Mouse (Mus musculus): ENCODE data around the gene Mtus2.

Gene Mtus2

DNA sequence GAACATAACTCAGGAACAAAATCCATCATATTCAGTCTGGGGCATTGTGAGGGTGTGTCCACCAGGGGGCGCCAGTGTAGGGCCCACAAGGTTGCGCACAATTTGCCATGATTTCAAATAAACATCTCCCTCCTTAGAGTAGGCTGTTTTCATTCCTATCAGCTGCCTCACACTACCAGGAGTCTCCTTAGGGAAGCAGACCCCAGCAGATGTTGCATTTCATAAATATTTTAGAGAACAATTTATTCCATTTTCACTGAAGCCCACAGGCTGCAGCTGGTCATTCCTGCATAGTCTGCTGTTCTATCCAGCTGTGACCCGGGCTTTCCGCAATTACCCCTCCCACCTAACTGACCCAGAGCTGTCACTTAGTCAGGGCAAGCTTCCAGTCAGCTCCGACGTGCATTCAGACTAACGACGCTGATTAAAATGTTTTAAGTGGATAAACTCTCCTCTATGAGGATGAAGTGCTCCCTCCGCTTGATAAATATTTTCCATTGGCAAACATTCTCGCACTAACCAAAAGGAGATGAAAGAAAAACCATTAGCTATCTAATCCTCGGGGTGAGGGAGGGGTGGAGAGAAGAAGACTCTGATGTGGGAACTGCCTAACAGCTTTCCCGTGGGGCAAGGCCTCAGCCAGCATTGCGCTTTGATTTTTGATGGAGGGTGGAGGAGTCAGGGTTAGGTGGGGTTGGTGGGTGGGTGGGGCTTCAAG is 223.6 kb downstream of the Mtus2 start:
- DNase-seq (ENCODE audit: low read depth in 1 of 2, low spot score in 2 of 2): no peak

DNA sequence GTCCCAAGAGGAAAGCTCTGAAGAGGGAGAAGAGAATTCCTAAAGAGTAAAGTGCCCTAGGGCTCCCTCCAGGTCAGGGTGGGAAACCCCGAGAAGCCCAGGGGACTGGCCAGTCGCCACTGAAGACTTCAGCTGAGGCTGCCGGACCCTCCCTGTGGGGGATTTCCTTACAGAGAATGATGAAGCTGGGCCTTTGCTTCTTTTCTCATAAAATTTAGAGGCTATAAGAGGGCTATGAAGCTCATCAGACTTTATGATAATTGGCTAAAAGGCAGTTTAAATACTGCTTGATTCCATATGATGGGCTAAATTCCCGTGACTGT is 224.1 kb downstream of the Mtus2 start:
- DNase-seq (ENCODE audit: low read depth in 1 of 2, low spot score in 2 of 2): no peak

DNA sequence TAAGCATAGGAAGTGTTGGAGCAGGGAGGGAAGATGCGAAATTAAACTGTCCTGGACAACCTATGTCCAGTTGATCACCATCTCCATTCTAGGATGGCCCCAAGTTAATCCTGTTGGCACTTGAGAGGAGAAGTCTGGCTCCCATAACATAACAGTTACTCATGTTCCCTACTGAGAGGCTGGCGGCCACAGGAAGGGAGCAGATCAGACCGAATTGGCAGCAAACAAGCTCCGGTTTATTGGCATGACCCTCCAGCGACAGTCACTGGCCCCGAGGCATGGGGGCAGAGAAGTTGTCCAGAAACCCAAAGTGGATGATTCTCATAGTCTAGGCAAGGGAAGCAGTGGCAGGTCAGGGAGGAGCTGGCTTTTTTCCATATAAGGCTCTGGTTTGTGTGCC is 224.8 kb downstream of the Mtus2 start:
- no peak for DNase-seq (ENCODE audit: low read depth in 1 of 2, low spot score in 2 of 2)

DNA sequence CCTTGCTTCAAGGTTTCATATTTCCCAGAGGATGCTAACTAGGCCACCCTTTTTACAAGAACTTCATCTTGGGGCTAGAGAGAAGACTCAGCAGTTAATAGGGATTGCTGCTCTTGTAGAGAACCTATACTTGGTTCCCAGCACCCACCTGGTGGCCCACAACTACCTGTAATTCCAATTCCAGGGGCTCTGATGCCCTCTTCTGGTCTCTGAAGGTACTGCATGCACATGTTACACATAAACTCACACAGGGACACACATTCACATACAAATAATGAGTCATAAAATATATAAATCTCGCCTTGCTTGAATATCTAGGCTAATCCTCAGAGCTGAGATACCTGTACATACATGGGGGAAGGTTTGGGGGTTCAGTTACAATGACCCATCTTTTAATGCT is 228.8 kb downstream of the Mtus2 start:
- no peak for DNase-seq (ENCODE audit: low read depth in 1 of 2, low spot score in 2 of 2)

DNA sequence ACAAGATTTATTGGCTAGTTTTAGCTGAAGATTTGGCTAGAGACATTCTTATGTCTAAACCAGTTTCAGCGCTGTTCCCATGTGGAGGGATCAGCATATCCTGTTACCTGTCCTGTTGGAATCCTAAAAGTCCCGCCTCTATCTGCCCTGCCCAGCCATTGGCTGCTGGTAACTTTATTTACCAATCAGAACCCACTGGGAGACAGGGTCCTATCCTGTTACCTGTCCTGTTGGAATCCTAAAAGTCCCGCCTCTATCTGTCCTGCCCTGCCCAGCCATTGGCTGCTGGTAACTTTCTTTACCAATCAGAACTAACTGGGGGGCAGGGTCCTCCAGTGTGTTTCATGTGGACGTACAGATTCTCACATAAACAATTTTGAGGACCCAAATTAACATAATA is 234.3 kb downstream of the Mtus2 start:
- no peak for DNase-seq (ENCODE audit: low read depth in 1 of 2, low spot score in 2 of 2)

DNA sequence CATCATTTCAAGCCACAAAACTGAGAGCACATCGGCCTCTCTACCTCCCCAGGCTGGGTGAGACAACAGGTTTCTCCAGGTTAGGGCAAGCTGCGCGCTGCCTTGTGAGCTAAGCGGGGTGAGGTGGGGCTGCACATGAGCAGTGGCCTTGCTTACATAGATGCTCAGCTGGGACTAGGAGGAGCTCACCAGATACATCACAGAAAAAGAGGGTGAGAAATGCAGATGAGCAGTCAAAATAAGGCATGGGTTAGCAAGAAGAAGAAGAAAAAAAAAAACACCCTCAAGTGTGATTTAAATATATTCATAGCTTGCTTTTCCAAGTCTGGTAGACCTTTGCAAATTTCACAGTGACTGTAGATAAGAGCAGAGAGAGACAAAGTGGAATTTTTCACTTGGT is 254.7 kb downstream of the Mtus2 start:
- DNase-seq (ENCODE audit: low read depth in 1 of 2, low spot score in 2 of 2): no peak

DNA sequence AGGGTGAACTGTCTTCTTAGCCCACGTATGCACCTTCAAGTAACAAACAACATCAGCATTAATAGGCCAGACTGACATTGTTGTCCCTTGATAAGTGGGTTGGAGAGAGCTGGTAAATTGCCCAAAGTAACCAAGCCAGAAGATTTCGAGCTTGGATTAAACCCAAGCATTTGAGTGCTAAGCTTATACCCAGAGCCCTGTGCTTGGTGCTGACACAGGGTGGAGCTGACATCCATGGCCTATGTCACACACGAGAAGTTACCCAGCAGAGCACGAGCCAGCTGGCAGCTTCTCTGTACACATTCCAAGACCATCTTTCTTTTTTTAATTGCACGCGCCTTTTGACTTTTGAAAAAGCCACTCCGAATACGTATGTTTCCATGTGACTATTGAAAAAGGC is 259.7 kb downstream of the Mtus2 start:
- DNase-seq (ENCODE audit: low read depth in 1 of 2, low spot score in 2 of 2): no peak

DNA sequence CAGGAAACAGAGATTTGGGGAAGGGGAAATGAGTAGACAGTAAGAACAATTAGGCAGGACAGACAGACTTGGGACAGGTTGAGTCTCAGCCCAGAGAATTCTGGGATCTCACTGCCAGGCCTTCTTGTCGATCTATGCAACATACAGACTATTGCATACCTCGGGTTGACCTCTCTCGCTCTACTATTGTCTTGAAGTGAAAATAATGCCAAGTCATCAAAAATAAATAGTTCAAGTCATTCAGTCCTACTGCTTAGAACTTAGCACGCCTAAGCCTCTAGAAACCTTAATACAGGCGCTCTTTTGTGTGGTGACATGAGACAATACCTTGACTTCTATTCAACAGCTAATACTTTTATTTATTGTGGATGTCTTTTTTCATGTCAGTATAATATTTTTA is 265.8 kb downstream of the Mtus2 start:
- DNase-seq (ENCODE audit: low read depth in 1 of 2, low spot score in 2 of 2): no peak

DNA sequence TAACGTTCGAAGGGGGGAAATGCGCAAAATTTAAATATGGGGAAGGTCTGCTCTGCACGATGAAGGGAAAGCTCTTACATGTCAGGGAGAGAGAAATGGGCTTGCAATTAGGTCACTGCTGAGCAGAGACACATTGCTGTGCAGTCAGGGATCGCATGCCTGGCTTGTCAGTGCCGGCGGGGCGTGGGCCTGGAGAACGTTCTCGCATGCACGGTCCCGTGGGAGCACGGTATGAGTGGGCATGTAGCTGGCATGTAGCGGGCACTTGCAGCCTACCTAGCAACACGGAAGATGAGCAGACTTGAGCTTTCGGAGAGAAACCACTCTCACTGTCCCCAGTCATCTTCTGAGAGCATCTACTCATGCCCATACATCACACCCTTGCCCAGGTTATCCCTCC is 266.9 kb downstream of the Mtus2 start:
- no peak for DNase-seq (ENCODE audit: low read depth in 1 of 2, low spot score in 2 of 2)

DNA sequence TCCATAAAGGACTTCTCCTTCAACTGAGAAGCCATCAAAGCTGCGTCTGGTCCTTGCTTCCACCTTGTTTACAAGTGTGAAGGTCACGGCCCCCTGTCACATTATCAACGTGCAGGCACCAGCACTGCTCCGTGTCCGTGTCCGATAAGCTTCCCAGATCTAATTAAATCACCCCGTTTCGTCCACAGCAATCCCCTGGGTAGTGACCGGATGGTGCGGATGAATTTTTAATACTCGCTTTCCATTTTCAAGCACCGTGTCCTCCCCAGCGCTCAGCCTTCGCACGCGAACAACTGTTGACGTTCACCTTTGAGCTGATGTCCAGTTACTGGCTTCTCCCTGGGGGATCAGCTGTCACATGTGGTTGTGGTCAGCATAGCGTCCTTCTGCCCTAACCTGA is 276.6 kb downstream of the Mtus2 start:
- DNase-seq (ENCODE audit: low read depth in 1 of 2, low spot score in 2 of 2): no peak

DNA sequence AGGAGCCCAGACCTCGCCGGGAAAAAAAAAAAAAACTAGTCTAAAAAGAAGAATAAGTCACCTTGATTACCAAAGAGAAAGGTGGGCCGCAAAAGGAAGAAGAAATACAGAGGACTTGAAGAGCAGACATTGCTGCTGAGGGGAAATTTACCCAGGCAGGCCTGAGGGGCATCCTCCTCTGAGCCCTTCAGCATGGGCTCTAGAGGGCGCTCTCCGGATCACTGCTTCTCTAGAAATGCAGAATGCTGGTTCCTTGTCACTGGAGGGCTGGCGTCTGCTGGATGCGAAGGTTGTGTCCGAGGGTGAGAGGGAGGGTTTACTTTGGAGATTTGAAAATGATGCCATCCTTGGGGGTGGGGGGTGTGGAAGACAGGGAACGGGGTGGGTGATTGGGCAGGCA is 279.5 kb downstream of the Mtus2 start:
- DNase-seq (ENCODE audit: low read depth in 1 of 2, low spot score in 2 of 2): no peak

DNA sequence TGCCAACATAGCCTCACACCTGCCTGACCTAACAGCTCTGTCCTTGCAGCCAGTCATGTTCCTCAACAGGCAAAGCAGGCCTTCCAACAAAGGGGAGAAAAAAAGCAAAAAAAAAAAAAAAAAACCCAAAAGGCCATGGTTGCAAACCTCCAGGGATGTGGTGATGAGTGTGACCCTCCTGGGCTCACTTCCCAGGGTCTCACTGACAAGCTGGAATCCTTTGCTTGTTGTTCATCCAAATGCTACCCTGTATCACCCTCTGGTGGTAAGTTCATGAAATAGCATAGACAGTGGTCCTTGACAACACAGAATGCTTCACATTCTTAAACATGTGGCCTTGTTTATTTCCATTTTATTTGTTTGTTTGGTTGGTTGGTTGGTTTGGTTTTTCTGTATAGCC is 281.9 kb downstream of the Mtus2 start:
- DNase-seq (ENCODE audit: low read depth in 1 of 2, low spot score in 2 of 2): no peak

DNA sequence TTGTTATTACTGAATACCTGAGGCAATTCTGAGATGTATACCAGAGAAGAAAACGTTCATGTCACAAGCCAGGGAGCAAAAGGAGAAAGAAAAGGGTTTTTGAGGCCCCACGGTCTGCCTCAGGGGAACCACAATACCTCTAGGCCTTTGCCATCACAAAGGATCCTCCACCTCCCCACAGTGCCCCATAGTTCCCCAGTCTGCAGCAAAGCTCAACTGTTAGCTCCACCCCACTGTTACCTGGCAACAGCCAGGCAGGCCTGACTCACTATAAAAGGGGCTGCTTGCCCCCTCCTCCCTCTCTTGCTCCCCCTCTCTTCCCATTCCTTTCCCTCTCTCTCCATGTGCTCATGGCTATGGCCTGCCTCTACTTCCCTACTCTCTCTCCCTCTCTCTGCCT is 282.6 kb downstream of the Mtus2 start:
- no peak for DNase-seq (ENCODE audit: low read depth in 1 of 2, low spot score in 2 of 2)

DNA sequence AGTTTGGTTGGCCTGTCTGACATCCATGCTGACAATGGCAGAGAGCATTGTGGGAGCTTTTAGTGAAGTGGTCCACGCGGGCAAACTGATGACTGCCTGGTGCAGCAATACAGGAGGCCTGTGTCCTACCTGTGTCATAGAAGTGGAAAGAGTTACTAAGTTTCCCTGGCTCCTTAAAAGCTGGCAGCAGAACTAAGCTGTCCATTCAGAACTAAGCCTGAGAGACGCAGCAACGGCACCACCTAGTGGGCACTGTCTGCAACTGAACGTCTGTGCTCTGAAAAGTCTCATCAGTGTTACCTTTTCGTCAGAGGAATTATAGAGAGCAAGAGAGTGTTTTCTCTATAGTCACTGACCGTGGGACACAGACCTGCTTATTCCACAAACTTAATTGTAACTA is 284.8 kb downstream of the Mtus2 start:
- DNase-seq (ENCODE audit: low read depth in 1 of 2, low spot score in 2 of 2): no peak

DNA sequence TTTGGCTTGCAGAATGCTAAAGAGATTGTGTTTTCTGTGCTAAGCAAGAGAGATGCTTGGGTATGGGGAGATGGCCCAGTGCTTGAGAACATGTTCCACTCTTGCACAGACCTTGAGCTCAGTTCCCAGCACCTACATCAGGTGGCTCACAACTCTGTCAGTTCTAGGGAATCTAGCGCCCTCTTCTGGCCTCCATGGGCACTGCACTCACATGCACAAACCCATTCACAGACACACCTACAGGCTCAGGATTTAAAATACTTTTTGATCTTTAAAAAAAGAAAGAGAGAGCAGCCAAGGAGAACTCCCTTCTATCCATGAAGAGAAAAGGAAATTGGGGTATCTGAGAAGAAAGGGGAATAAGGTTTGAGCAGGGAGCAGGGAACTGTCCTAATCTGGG is 287.4 kb downstream of the Mtus2 start:
- DNase-seq (ENCODE audit: low read depth in 1 of 2, low spot score in 2 of 2): no peak

DNA sequence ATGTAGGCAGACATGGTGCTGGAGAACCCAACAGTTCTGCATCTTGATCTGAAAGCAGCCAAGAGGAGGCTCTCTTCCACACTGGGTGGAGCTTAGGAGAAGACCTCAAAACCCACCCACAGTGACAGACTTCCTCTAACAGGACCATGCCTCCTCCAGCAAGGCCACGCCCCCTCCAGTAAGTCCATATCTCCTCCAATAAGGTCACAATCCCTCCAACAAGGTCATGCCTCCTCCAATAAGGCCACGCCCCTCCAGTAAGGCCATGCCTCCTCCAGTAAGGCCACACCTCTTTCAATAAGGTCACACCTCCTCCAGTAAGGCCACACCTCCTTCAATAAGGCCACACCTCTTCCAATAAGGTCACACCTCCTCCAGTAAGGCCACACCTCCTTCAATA is 288.3 kb downstream of the Mtus2 start:
- no peak for DNase-seq (ENCODE audit: low read depth in 1 of 2, low spot score in 2 of 2)

DNA sequence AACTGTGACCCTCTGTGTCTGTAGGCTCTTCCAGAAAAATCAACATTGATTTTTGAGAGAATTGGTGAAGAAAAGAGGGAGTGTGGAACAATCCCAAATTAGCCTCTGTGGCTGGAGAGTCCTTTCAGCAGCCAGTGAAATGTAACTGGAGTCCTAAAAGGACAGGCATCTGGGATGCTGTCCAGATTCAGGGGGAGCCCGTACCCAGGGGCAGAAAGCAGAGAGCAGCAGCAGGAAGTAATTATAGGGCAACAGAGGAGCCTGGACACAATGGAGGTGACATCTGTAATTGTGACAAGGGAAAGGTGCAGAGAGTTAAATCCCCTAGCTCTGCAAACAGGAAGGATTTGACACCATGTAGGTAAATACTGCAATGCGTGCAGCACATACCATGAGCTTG is 291.1 kb downstream of the Mtus2 start:
- DNase-seq (ENCODE audit: low read depth in 1 of 2, low spot score in 2 of 2): no peak

DNA sequence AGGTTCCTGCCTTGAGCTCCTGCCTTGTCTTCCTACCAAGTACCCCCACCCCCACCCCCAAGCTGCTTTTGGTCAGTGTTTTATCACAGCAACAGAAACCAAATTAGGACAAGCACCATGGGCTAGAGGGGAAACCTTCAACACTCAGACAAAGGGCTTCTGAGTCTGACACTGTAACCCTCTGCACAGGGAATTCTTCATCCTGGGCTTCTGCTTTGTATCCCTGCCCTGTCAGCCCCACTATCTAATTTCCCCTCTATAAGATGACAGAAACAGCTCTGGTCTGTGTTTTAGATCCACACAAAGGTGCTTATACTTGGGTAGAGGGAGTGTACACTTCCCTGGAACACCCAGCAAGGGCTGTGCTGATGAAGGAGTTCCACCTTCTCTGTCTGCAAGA is 294.7 kb downstream of the Mtus2 start:
- DNase-seq (ENCODE audit: low read depth in 1 of 2, low spot score in 2 of 2): no peak

DNA sequence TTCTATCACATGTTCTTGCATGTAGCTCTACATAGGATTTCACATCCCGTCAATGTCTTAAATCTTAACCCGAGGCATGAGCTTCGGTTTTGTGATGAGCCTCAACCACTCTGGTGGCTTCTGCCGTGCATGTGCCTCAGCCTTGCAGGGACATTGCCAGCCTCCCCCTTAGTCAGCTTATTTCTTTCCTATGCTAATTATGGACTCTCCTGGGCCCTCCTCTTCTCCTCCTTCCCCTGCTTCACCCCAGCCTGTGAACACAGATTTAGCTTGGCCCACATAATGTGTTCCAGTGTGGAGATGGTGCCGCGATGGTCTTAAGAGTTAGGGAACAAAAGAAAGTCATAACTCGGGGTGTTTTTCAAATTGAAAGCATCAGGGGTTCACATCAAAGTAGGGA is 304.9 kb downstream of the Mtus2 start:
- no peak for DNase-seq (ENCODE audit: low read depth in 1 of 2, low spot score in 2 of 2)

DNA sequence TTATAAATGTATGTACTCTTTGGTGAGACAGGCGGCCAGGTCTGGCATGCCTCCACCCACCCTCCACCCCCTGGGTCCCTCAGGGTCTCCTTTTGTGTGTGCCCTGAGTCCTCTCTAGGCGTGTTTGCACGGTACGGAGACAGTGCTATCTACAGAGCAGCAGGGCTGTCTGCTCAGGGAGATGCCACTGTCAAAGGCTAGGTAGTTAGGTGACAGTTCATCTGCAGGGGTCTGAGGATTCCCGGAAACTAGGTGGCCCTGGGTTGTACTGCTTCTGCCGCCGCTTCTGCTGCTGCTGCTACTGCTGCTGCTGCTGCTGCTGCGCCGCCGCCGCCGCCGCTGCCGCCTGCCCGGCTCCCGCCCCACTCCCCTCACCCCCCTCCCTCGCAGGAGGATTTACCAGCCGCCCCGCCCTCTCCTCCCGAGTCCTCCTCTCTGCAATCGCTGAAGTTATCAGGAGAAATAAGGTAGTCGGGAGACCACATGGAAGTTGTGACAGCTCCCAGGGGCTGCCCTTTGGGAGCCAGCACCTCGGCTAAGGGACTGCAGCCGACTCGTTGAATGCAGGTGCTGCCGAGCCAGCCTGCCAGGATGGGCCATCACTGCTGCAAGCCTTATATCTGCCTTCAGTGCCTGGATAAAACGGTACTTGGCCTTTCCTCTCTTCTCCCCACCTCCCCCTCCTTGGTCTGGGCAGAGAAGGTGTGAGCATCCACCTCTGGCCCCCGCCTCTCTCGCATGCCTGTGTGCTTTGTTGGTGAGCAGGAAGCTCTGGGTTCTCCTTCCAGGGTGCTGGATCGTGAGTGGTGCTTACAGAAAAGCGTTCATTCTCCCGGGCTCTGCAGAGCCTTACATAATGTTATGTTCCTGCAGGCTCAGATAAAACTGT is 307.9 kb downstream of the Mtus2 start:
- DNase-seq (ENCODE audit: low read depth in 1 of 2, low spot score in 2 of 2): no peak

DNA sequence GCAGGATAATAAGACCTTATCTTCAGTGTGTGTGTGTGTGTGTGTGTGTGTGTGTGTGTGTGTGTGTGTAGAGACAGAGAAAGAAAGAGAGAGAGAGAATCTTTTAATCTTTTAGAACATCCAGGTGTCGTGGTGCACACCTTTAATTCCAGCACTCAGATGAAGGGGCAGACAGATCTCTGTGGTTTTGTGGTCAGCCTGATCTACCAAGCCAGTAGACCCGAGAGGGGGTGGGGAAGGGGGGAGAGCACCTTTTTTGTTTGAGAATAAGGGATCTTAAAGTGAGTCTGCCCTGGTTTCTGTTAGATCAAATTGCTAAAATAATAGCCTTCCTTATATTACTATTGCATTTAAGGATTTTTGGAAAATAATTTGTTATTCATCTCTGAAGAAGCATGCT is 309.7 kb downstream of the Mtus2 start:
- no peak for DNase-seq (ENCODE audit: low read depth in 1 of 2, low spot score in 2 of 2)

DNA sequence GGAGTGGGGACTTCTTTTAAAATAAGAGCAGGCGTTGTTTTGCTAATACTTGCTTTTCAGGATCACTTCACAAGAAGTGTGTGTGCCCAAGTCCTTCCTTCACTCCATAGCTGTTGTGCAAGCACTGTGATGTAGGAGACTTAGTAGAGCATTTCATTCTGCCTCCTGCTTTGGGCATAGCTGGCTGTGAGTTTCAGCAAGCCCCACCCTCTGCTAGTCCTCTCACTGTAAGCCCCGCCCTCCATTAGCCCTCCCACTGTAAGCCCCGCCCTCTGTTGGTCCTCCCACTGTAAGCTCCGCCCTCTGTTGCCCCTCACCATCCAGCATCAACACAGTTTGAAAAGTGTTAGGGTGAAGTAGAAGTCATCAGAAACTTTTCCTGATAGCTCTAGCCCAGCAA is 310.3 kb downstream of the Mtus2 start:
- DNase-seq (ENCODE audit: low read depth in 1 of 2, low spot score in 2 of 2): no peak

DNA sequence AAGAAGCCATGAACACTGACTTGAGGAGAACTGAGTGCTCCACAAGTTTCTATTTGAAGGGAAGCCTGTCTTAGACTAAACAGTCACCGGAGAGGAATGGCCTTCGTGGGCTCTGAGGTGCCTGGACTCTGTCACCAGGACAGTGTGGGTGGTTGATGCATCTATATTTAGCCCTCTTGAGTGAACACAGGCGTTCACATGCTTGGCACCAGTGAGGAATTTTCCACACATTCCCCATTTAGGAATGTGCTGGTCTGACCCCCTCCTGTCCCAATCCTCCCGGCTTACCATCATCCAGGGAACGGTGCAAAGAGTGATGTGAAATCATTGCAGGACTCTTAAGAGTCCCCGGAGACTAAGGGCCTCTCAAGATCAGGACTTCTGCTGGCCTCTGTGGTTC is 314.9 kb downstream of the Mtus2 start:
- no peak for DNase-seq (ENCODE audit: low read depth in 1 of 2, low spot score in 2 of 2)
